Mouse (Mus musculus) MEL (cell line): ENCODE data around the gene Klhdc8a.

Experiments used
- BHLHE40 ChIP-seq: IDR thresholded peaks from 2 replicates; pipeline ENCODE4 v1.6.1; 2012; ENCODE audit warnings: low read depth, mild to moderate bottlenecking, inconsistent platforms, low read length, improper control_type of control experiment, borderline replicate concordance
- CTCF ChIP-seq, 3 experiments: IDR thresholded peaks in 2 of 3; conservative IDR thresholded peaks in 1 of 3; 2 replicates each; pipeline ENCODE4 v1.5.1; 2011 to 2012; ENCODE audit warnings: low read length in 3 of 3, low read depth in 2 of 3, mild to moderate bottlenecking in 2 of 3, improper control_type of control experiment in 1 of 3, inconsistent platforms in 1 of 3, mixed read lengths in 1 of 3, moderate library complexity in 1 of 3; ENCODE audit not compliant: control insufficient read depth in 1 of 3, insufficient read depth in 1 of 3, poor library complexity in 1 of 3, severe bottlenecking in 1 of 3
- E2F4 ChIP-seq: IDR thresholded peaks from 2 replicates; pipeline ENCODE4 v1.6.1; 2011; ENCODE audit warnings: low read depth, low read length, improper control_type of control experiment, borderline replicate concordance
- EP300 ChIP-seq, 2 experiments: IDR thresholded peaks; 2 replicates each; pipeline ENCODE4 v1.6.1; 2011; ENCODE audit warnings: improper control_type of control experiment in 2 of 2, low read length in 2 of 2, low read depth in 1 of 2, mild to moderate bottlenecking in 1 of 2
- ETS1 ChIP-seq: IDR thresholded peaks from 2 replicates; pipeline ENCODE4 v1.6.1; 2012; ENCODE audit warnings: low read depth, mild to moderate bottlenecking, inconsistent platforms, low read length, improper control_type of control experiment, moderate library complexity
- GATA1 ChIP-seq: IDR thresholded peaks from 2 replicates; pipeline ENCODE4 v1.6.1; 2011; ENCODE audit warnings: low read depth, low read length, improper control_type of control experiment
- MAFK ChIP-seq: IDR thresholded peaks from 2 replicates; pipeline ENCODE4 v1.6.1; 2011; ENCODE audit warnings: low read depth, mild to moderate bottlenecking, low read length, improper control_type of control experiment, borderline replicate concordance
- MAX ChIP-seq: IDR thresholded peaks from 2 replicates; pipeline ENCODE4 v1.6.1; 2011; ENCODE audit warnings: low read length, improper control_type of control experiment
- MAZ ChIP-seq: IDR thresholded peaks from 2 replicates; pipeline ENCODE4 v1.6.1; 2012; ENCODE audit warnings: low read depth, mild to moderate bottlenecking, inconsistent platforms, low read length, improper control_type of control experiment
- POLR2A ChIP-seq, 2 experiments: IDR thresholded peaks; 2 replicates each; pipeline ENCODE4 v1.6.1; 2011 to 2012; ENCODE audit warnings: low read length in 2 of 2, mild to moderate bottlenecking in 2 of 2, control low read depth in 1 of 2, improper control_type of control experiment in 1 of 2, low read depth in 1 of 2, moderate library complexity in 1 of 2; ENCODE audit not compliant: control insufficient read depth in 1 of 2, insufficient read depth in 1 of 2, poor library complexity in 1 of 2
- RAD21 ChIP-seq: IDR thresholded peaks from 2 replicates; pipeline ENCODE4 v1.6.1; 2011; ENCODE audit warnings: mild to moderate bottlenecking, low read depth, low read length, improper control_type of control experiment
- ZKSCAN1 ChIP-seq: IDR thresholded peaks from 2 replicates; pipeline ENCODE4 v1.6.1; 2012; ENCODE audit warnings: low read depth, mild to moderate bottlenecking, inconsistent platforms, low read length, improper control_type of control experiment, moderate library complexity
- ZNF384 ChIP-seq: IDR thresholded peaks from 2 replicates; pipeline ENCODE4 v1.6.1; 2012; ENCODE audit warnings: low read depth, mild to moderate bottlenecking, inconsistent platforms, low read length, improper control_type of control experiment

GRCm38 (mm10) chr1:132317413-132317812 is 19.0 kb downstream of the Klhdc8a start:
- TF ChIP-seq GATA1, result no peak
- TF ChIP-seq MAZ, result no peak
- no peak for TF ChIP-seq BHLHE40
- TF ChIP-seq EP300 (IDR thresholded peaks at IDR 0.05; ENCODE audit: low read depth in 1 of 2, low read length in 2 of 2), result no peak
- no peak for TF ChIP-seq E2F4
- TF ChIP-seq POLR2A (IDR thresholded peaks at IDR 0.05; ENCODE audit: control insufficient read depth in 1 of 2, insufficient read depth in 1 of 2, low read depth in 1 of 2, low read length in 2 of 2, poor library complexity in 1 of 2), result no peak
- TF ChIP-seq MAX, result no peak
- no peak for TF ChIP-seq ETS1
- TF ChIP-seq RAD21, result no peak
- TF ChIP-seq MAFK, result no peak
- no peak for TF ChIP-seq CTCF (IDR thresholded peaks at IDR 0.05 in 2 of 3, conservative IDR thresholded peaks at IDR 0.05 in 1 of 3; ENCODE audit: control insufficient read depth in 1 of 3, insufficient read depth in 1 of 3, low read depth in 2 of 3, low read length in 3 of 3, poor library complexity in 1 of 3, severe bottlenecking in 1 of 3)
- no peak for TF ChIP-seq ZKSCAN1
- TF ChIP-seq ZNF384, result no peak
